Mouse (Mus musculus) CH12F3 (cell line): ENCODE results near the gene Ackr4.

Experiments
- in situ Hi-C: fragments of 300-500 bp; cut with MboI; formaldehyde crosslinking; loops from 2 replicates; pipeline ENCODE4 v1.14.3; 2020; ENCODE audit warnings: low sequenced_read_pairs

The Ackr4 gene

GRCm38 (mm10) chr9:104126833-104127232, at the start of gene Ackr4:
Ackr4 (minus strand) TSS chr9:104126933.
- in situ Hi-C loops: no loop called here

- in situ Hi-C loops: no loop called here
Observed at GRCm38 (mm10) chr9:104172342-104172741, 45.6 kb upstream of the Ackr4 start.

GRCm38 (mm10) chr9:104171651-104172050, 44.9 kb upstream of the Ackr4 start:
- in situ Hi-C loops: no loop called here

GRCm38 (mm10) chr9:104169986-104170385, 43.3 kb upstream of the Ackr4 start:
- in situ Hi-C loops: no loop called here

GRCm38 (mm10) chr9:104165926-104166325, 39.2 kb upstream of the Ackr4 start:
- in situ Hi-C loops: no loop called here

- in situ Hi-C loops: no loop called here
Observed at GRCm38 (mm10) chr9:104164194-104164593, 37.5 kb upstream of the Ackr4 start.

GRCm38 (mm10) chr9:104161117-104161516, 34.4 kb upstream of the Ackr4 start:
- in situ Hi-C loops: no loop called here

GRCm38 (mm10) chr9:104157291-104157690, 30.6 kb upstream of the Ackr4 start:
- in situ Hi-C loops: no loop called here

- in situ Hi-C loops: no loop called here
Observed at GRCm38 (mm10) chr9:104156506-104156905, 29.8 kb upstream of the Ackr4 start.

GRCm38 (mm10) chr9:104155100-104155715, 28.5 kb upstream of the Ackr4 start:
- in situ Hi-C loops: no loop called here

- in situ Hi-C loops: no loop called here
Observed at GRCm38 (mm10) chr9:104152121-104152520, 25.4 kb upstream of the Ackr4 start.

GRCm38 (mm10) chr9:104148969-104149368, 22.2 kb upstream of the Ackr4 start:
- in situ Hi-C loops: no loop called here

- in situ Hi-C loops: no loop called here
Observed at GRCm38 (mm10) chr9:104146683-104147082, 19.9 kb upstream of the Ackr4 start.

- in situ Hi-C loops: no loop called here
Observed at GRCm38 (mm10) chr9:104144314-104144996, 17.7 kb upstream of the Ackr4 start.

- in situ Hi-C loops: no loop called here
Observed at GRCm38 (mm10) chr9:104142805-104143204, 16.1 kb upstream of the Ackr4 start.

GRCm38 (mm10) chr9:104140351-104140750, 13.6 kb upstream of the Ackr4 start:
- in situ Hi-C loops: no loop called here

GRCm38 (mm10) chr9:104130141-104130755, 3.5 kb upstream of the Ackr4 start:
- in situ Hi-C loops: no loop called here

- in situ Hi-C loops: no loop called here
Observed at GRCm38 (mm10) chr9:104128110-104128509, 1.4 kb upstream of the Ackr4 start.

GRCm38 (mm10) chr9:104123622-104124021, 3.1 kb downstream of the Ackr4 start:
- in situ Hi-C loops: no loop called here

- in situ Hi-C loops: no loop called here
Observed at GRCm38 (mm10) chr9:104123101-104123500, 3.6 kb downstream of the Ackr4 start.

- in situ Hi-C loops: no loop called here
Observed at GRCm38 (mm10) chr9:104109151-104109550, 17.6 kb downstream of the Ackr4 start.

GRCm38 (mm10) chr9:104108571-104109143, 18.1 kb downstream of the Ackr4 start:
- in situ Hi-C loops: no loop called here
